Mouse (Mus musculus): Measurements from ENCODE around the gene Adamts12. TPM values are rescaled to one million over a fixed set of nuclear protein-coding genes. Genes with fewer than 3 reads are reported as not detected.

Gene Adamts12
- polyA plus RNA-seq, 1 experiment: 0.35 TPM

DNA sequence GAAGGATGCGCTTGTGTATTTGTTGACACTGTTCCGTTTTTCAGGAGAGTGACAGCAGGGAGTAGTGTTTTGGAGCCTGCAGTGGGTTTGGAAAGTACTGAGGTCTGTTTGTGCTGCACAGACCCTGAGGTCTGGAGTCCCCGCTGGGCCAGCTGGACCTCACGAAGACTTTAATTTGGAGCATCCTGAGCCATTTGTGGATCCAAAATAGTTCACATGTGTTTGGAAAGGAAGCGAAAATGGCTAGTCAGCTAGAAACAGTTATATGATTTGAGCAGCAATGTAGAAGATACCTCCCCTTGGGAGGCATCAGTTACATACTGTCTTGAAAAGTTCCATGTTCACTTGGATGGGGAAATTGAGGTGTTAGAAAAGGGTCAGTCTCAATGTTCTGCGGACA, 132.5 kb downstream of the Adamts12 start:
- H3K36me3 ChIP-seq (ENCODE audit: control insufficient read depth, insufficient read depth, low read length): no peaks in the 10 kb centered on the region
- no peak overlapping the region for H3K4me3 ChIP-seq (ENCODE audit: control insufficient read depth, insufficient read depth, low read length)
- H3K4me1 ChIP-seq (replicated peaks; ENCODE audit: control insufficient read depth, insufficient read depth, low read length): no peaks in the 10 kb centered on the region
- no peaks in the 10 kb centered on the region for H3K27me3 ChIP-seq (ENCODE audit: control insufficient read depth, insufficient read depth, low read length)
- no peak for DNase-seq
- TF ChIP-seq CTCF (IDR thresholded peaks at IDR 0.05; ENCODE audit: borderline replicate concordance, control insufficient read depth, extremely low read depth, insufficient read depth, low read length, poor library complexity): no peak
- TF ChIP-seq POLR2A (IDR thresholded peaks at IDR 0.05; ENCODE audit: control insufficient read depth, extremely low read depth, insufficient read depth, low read length, poor library complexity): no peak
- H3K27ac ChIP-seq (ENCODE audit: control insufficient read depth, insufficient read depth, low read length): no peak overlapping the region
- WGBS: 95% methylated on average over 6 of the region's 6 CpGs

DNA sequence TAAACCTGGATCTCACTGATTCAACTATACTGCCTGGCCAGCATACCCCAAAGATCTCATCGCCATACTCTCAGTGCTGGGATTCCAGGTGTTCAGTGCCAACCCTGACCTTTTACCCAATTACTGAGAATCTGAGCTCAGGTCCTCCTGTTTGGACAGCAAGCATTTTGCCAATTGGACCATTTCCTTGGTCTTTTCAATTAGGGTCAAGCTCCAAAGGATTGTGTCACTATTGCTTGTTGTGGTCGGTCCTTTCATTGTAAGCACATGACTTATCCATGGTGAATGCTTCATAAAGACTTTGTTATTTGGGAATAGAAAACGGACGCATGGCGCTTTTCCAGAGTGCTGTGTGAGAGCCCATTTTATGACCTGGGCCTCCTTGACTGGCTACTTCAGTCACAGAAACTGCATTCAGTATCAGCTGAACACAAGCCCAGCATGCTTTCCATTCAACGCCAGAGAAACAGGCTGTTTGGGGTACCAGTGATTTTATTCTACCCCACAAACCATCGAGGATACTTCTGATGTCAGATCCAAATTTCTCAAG, 133.7 kb downstream of the Adamts12 start:
- Histone ChIP-seq H3K36me3 (ENCODE audit: control insufficient read depth, insufficient read depth, low read length) (no peaks in the 10 kb centered on the region), H3K4me3 (ENCODE audit: control insufficient read depth, insufficient read depth, low read length) (no peak overlapping the region), H3K4me1 (replicated peaks; ENCODE audit: control insufficient read depth, insufficient read depth, low read length) (no peaks in the 10 kb centered on the region), H3K27ac (ENCODE audit: control insufficient read depth, insufficient read depth, low read length) (no peak overlapping the region), H3K27me3 (ENCODE audit: control insufficient read depth, insufficient read depth, low read length) (no peaks in the 10 kb centered on the region)
- TF ChIP-seq POLR2A (IDR thresholded peaks at IDR 0.05; ENCODE audit: control insufficient read depth, extremely low read depth, insufficient read depth, low read length, poor library complexity): no peak
- no peak for TF ChIP-seq CTCF (IDR thresholded peaks at IDR 0.05; ENCODE audit: borderline replicate concordance, control insufficient read depth, extremely low read depth, insufficient read depth, low read length, poor library complexity)
- 95% methylated on average over 7 of the region's 7 CpGs for WGBS
- DNase-seq: no peak

DNA sequence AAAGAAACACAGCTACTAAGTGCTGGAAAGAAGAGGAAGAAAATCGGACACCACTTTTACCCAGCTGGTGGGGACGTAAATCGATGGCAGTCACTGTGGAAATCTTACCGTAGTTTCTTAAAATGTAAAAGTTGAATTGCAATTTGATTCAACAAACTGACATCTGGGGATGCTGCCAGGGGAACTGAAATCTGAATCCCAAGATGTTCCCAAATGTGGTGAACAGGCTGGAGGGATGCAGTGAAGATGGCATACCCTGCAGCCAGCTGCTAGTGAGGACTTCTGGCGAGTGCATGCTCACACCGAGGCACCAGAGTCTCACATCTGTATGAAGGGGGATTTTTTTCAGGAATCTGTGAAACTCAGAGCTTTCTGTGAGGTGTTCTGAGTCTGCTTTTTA, 138.5 kb downstream of the Adamts12 start:
- Histone ChIP-seq H3K36me3 (ENCODE audit: control insufficient read depth, insufficient read depth, low read length) (no peaks in the 10 kb centered on the region), H3K4me3 (ENCODE audit: control insufficient read depth, insufficient read depth, low read length) (no peak overlapping the region), H3K27ac (ENCODE audit: control insufficient read depth, insufficient read depth, low read length) (no peak overlapping the region), H3K27me3 (ENCODE audit: control insufficient read depth, insufficient read depth, low read length) (no peaks in the 10 kb centered on the region), H3K4me1 (replicated peaks; ENCODE audit: control insufficient read depth, insufficient read depth, low read length) (no peaks in the 10 kb centered on the region)
- WGBS: 75% methylated on average over 6 of the region's 6 CpGs
- TF ChIP-seq POLR2A (IDR thresholded peaks at IDR 0.05; ENCODE audit: control insufficient read depth, extremely low read depth, insufficient read depth, low read length, poor library complexity): no peak
- no peak for TF ChIP-seq CTCF (IDR thresholded peaks at IDR 0.05; ENCODE audit: borderline replicate concordance, control insufficient read depth, extremely low read depth, insufficient read depth, low read length, poor library complexity)
- DNase-seq: no peak

DNA sequence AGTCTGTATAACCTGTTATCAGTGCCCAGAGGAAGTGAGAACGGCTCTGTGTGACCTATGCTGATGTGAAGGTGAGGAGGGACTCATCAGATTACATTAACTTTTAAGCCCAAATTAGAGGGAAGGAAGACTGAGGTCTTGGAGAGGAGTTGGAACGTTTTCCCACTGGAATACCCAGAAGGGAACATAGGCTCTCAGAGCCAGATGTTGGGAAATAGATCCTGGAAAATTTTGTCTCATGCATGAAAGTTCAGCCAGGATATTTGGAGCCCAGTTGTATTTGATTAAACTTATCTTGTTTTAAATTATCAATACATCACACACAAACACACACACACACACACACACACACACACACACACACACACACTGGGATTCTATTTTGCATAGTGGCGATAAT, 140.3 kb downstream of the Adamts12 start:
- no peak for DNase-seq
- TF ChIP-seq CTCF (IDR thresholded peaks at IDR 0.05; ENCODE audit: borderline replicate concordance, control insufficient read depth, extremely low read depth, insufficient read depth, low read length, poor library complexity) (no peak), POLR2A (IDR thresholded peaks at IDR 0.05; ENCODE audit: control insufficient read depth, extremely low read depth, insufficient read depth, low read length, poor library complexity) (no peak)
- H3K36me3 ChIP-seq (ENCODE audit: control insufficient read depth, insufficient read depth, low read length): no peaks in the 10 kb centered on the region
- H3K4me3 ChIP-seq (ENCODE audit: control insufficient read depth, insufficient read depth, low read length): no peak overlapping the region
- WGBS: 80% methylated on average over 3 of the region's 3 CpGs
- H3K4me1 ChIP-seq (replicated peaks; ENCODE audit: control insufficient read depth, insufficient read depth, low read length): no peaks in the 10 kb centered on the region
- H3K27ac ChIP-seq (ENCODE audit: control insufficient read depth, insufficient read depth, low read length): no peak overlapping the region
- no peaks in the 10 kb centered on the region for H3K27me3 ChIP-seq (ENCODE audit: control insufficient read depth, insufficient read depth, low read length)

DNA sequence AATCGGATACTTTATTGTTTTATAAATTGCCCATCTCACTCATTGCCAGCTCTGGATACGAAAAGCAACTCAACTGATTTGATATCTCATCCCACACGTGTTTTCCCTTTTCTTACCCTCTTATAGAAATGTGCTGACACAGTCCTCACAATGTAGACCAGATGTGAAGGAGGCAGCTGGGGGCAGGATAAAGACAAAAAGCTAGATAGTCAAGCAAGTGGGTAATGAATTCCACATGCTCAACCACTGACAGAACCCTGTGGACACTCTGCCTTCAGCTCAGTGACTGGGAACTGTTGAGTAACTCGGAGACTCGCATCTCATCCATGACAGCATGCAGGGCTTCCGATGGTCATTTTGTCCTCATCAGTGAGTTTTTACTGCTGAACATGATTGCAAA, 146.4 kb downstream of the Adamts12 start:
- Histone ChIP-seq H3K27ac (ENCODE audit: control insufficient read depth, insufficient read depth, low read length) (no peak overlapping the region), H3K4me3 (ENCODE audit: control insufficient read depth, insufficient read depth, low read length) (no peak overlapping the region), H3K4me1 (replicated peaks; ENCODE audit: control insufficient read depth, insufficient read depth, low read length) (no peaks in the 10 kb centered on the region), H3K36me3 (ENCODE audit: control insufficient read depth, insufficient read depth, low read length) (no peaks in the 10 kb centered on the region), H3K27me3 (ENCODE audit: control insufficient read depth, insufficient read depth, low read length) (no peaks in the 10 kb centered on the region)
- 92% methylated on average over 6 of the region's 6 CpGs for WGBS
- no peak for TF ChIP-seq POLR2A (IDR thresholded peaks at IDR 0.05; ENCODE audit: control insufficient read depth, extremely low read depth, insufficient read depth, low read length, poor library complexity)
- TF ChIP-seq CTCF (IDR thresholded peaks at IDR 0.05; ENCODE audit: borderline replicate concordance, control insufficient read depth, extremely low read depth, insufficient read depth, low read length, poor library complexity): no peak
- DNase-seq: no peak

DNA sequence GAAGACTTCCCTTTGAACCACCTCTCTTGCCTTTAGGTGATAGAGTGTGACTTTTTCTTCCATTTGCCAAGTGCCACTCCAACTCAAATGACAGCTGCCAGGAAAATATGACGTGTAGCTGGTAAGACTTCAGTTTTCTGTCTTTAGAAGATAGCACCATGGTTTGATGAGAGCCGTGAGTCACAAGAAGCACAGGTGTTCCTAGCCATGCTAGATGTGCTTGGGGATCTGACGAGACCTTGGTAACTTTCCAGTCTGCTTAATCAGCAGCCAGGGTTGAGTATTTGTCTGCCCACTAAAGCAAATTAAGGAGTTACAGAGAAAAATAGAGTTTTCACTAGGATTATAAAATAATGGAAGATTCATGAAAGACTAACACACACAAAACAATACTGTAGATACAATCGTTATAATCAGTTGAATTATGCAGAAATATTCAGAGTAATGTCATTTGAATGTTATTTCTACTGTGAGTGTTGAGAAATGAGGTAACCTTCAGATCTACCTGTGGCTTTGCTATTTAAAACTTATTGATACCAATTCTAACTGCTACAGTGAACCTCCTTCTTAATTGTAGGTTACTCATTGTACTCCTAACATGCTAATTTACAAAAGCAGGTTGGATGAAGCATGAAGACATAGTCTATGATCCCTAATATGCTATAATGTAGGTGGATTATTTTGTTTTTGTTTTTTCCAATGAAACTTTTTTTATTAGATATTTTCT, 169.5 kb downstream of the Adamts12 start:
- H3K27ac ChIP-seq (ENCODE audit: control insufficient read depth, insufficient read depth, low read length): no peak overlapping the region
- H3K4me1 ChIP-seq (replicated peaks; ENCODE audit: control insufficient read depth, insufficient read depth, low read length): no peaks in the 10 kb centered on the region
- H3K27me3 ChIP-seq (ENCODE audit: control insufficient read depth, insufficient read depth, low read length): no peaks in the 10 kb centered on the region
- no peak for TF ChIP-seq POLR2A (IDR thresholded peaks at IDR 0.05; ENCODE audit: control insufficient read depth, extremely low read depth, insufficient read depth, low read length, poor library complexity)
- no peak for TF ChIP-seq CTCF (IDR thresholded peaks at IDR 0.05; ENCODE audit: borderline replicate concordance, control insufficient read depth, extremely low read depth, insufficient read depth, low read length, poor library complexity)
- DNase-seq: no peak
- 95% methylated on average over 4 of the region's 4 CpGs for WGBS
- H3K36me3 ChIP-seq (ENCODE audit: control insufficient read depth, insufficient read depth, low read length): no peaks in the 10 kb centered on the region
- H3K4me3 ChIP-seq (ENCODE audit: control insufficient read depth, insufficient read depth, low read length): no peak overlapping the region

Measured in thymus, adult 2 months (tissue).